Mouse (Mus musculus): ENCODE results near the gene Med7.

Gene Med7

GRCm38 (mm10) chr11:46430123-46430522 is 6.6 kb upstream of the Med7 start:
- DNase-seq = no peak

DNA sequence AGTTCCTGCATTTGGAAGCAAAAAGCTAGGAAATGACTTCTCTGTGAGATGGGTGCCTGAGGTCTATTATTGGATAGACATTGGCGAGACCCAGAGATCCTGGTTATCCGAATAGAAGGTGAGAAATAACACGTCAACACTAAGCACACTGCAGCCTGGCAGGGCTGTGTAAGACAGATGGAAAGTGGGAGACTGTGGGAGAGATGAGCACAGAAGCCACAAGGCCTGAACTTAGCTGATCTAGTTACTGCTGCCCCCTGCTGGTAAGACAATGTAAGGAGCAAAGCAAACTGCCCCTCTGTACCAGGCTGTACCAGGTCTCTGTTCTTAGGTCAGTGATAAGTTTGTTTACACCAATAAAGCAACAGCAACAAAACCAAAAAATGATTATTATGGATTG is 5.6 kb upstream of the Med7 start:
- peak; percentile 78 to 82 for DNase-seq

DNA sequence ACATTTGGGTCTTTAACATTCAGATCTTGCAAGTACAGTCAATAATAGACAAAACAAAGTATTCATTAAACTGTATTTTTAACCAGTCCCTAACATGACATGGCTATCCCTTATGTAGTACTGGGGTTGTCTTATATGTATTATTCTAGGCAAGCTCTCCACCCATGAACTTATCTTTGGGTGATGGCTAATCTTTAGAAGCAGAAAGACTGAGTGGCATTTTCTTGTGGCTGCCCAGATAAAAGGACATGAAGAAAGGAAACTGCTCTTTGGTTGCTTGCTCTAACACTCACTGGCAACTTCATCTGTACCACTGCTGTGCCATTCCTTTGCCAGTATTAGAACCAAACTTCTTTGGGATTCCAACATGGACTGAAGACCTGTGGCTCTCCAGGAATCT is 1.4 kb upstream of the Med7 start:
- no peak for DNase-seq

DNA sequence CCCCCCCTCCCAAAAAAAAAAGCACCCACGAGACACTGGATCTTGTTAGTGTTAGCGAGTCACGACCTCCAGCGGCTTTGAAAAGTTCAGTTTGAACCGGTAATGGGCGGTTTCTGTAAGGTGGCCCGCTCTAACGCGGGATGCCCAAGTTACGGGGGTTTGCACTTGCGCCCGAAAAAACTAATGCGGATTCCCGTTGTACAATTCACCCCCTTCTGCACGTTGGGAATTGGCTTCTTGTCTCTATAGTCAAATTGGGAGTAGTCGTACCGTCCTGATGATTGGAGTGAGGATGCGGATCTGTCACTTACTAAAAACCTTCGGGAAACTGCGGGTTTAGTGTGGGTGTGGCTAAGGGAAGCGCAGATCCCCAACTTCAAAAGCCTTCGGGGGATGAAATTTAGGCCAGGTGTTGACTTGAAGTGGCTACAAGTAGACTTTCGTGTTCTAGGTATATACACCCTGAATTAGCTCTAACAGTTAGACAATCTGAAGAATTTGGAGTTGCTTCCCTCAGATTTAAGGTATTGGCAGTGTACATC is 805 bp downstream of the Med7 start:
- peak in 1 of 2 experiments; percentile 8 for DNase-seq

DNA sequence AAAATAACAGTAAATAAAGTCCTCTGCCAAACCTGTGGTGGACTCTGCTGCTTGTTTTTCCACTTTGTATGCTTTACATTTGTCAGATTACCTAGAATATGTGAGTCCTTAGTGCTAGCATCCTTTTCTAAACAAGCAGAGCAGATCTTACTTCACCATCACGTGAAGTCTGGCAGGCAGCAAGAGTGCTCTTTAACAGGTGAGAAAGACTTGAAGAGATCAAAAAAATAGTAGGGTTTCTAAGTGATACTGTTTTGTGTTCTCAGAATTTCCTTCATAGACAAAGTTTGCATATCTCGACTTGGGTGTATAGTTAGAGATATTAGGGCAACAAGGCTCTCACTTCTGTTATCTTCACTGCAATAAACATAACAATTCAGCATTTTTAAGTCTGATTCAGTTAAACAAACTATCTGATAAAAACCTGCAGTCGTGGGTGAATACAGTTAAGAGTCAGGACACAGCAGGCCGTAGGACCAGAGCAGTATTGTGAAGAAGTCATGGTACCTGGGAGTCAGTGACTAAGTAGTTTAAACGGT is 2.3 kb downstream of the Med7 start:
- DNase-seq = no peak

DNA sequence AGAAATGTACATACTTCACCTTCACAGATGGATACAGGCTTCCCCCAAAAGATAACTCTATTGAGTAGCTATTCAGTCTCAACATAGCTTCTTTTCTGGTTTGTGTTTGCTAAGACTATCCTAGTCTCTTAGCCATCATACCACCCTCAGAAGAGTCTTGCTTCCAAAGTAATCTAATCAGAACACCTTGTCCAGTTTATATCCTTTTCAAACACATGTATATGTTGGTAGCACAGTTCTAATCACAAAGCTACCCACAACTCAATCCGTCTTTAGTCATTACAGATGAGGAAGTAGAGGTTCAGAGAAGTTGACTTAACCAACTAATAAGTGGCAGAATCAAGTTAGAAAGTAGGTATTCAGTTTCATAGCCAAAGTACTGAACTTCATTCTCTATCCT is 5.0 kb downstream of the Med7 start:
- DNase-seq = no peak

- DNase-seq = no peak
Observed at GRCm38 (mm10) chr11:46443152-46443551, 6.4 kb downstream of the Med7 start.

GRCm38 (mm10) chr11:46443979-46444378 is 7.3 kb downstream of the Med7 start:
- no peak for DNase-seq

DNA sequence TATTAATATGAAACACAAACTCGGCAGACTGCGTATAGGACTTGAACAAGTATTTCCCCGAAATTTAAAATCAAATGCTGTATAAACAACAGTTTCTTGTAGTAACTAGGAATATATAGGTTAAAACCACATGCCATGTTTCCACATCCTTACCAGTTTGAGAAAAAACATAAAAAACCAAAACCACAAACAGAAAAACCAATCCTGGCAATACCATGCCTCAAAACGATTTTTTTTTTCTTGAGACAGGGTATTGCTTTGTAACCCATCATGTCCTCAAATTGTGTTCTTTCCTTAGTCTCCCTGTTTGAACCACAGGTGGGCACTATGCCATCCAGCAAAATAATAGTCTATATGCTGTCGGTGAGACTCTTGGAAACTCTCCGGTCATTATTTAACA is 9.4 kb downstream of the Med7 start:
- no peak for DNase-seq

DNA sequence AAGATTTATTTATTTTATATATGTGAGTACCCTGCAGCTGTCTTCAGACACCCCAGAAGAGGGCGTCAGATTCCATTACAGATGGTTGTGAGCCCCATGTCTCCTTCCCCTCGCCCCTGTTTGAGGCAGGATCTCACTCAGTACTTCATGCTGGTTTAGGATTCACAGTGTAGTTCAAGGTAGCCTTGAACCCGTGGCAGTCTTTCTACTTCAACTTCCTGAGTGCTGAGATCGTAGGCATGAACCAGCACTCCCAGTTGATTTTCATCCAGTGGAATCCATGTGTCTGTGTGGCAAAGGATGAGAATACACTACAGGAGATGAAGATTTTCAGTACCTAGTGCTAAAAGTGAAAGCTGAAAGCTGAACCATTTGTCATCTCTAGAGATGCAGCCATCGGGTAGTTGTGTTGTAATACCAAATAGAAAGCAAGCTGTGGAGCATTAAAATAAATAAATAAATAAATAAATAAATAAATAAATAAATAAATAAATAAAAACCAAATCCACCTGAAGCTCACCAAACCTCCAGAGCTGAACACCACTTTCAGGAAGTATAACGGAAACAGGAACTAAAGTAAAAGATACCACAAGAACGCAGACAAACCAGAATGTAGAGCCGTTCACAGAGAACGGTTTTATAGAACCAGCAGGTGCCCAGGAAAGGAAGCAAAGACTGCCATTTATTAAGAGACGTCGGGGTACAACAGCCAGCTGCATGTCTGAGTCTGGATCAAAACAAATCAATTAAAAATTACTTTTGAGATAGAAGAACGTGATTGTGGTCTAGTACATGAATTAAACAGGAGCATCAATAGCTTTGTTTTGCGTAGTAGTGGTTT is 11.1 kb downstream of the Med7 start:
- no peak for DNase-seq

GRCm38 (mm10) chr11:46449461-46450080 is 12.8 kb downstream of the Med7 start:
- DNase-seq = no peak

GRCm38 (mm10) chr11:46454453-46455045 is 17.8 kb downstream of the Med7 start, which contains the start of gene Havcr2:
Gene Havcr2 (plus strand): TSS chr11:46454935.
- DNase-seq = no peak

DNA sequence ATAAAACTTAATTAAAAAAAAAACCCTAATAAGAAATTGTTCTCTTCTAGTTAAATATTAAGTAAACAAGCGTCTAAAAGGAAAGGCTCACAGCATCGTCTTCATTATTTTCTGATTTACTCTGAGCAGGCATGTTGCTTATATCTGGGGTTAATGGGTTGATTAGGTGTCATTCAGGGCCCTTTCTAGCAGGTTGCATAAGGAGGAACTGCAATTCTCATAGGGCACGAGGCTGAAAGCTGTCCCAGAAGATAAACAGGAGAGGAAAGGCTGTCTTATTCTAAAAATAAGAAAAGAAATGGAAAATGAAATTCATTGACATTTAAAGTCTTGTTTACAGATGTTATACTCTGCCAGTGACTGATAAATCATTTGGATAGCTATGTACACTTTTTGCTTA is 23.2 kb downstream of the Med7 start:
- DNase-seq = no peak

DNA sequence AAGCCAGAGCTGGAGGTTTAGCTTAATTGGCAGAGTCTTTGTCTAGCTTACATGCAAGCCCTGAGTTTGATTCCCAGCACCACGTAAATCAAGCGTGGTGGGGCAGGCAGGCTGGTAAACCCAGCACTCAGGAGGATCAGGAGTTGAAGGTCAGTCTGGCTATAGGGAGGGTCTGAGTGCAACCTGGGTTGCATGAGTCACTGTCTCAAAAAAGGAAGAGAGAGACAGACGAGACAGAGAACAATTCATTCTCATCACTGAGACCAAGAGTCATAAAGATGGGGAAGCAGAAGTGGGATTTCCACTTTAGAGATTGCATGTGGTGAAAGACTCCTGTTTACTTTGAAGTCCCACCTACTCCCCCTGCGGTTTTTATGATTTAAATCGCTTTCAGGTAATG is 24.6 kb downstream of the Med7 start:
- no peak for DNase-seq

DNA sequence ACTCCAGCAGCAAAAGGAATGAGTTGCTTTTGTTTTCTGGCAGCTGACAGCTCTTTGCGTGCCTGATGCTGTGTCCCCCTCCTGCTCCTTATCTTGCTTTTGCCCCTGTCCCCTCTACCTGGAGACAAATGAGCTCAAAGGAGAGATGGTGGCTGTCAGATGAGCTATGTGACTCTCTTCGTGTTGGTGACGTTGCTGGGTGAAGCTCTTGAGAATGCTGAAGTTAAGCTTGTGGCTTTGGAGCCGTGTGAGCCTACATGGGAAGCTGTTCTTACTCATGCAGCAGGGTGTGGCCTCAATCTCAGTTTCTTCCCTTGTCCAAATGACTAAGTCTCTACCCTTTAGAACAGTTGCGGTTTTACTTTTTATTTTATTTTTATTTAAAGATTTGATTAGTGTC is 25.2 kb downstream of the Med7 start:
- no peak for DNase-seq

DNA sequence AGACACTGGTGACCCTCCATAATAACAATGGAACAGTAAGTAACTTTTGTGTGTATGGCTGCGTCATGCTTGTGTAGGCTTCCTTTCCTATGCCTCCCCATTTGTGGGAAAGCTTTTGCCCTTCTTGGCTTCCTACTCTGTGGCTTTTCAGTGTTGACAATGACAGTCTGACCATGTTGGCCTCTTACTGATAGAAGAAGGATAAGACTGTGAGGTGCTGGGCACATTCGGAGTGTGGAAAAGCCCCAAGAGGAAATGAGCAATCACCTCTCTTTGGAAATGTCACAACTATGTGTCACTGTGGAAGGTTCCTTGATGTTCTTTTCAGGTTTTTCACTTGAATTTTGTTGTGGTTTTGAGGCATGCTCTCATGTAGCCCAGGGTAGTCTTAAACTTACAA is 30.2 kb downstream of the Med7 start:
- no peak for DNase-seq

GRCm38 (mm10) chr11:46474220-46474619 is 37.5 kb downstream of the Med7 start:
- no peak for DNase-seq

DNA sequence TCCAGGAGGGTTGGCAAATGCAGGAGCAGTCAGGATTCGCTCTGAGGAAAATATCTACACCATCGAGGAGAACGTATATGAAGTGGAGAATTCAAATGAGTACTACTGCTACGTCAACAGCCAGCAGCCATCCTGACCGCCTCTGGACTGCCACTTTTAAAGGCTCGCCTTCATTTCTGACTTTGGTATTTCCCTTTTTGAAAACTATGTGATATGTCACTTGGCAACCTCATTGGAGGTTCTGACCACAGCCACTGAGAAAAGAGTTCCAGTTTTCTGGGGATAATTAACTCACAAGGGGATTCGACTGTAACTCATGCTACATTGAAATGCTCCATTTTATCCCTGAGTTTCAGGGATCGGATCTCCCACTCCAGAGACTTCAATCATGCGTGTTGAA is 42.6 kb downstream of the Med7 start:
- DNase-seq = no peak

DNA sequence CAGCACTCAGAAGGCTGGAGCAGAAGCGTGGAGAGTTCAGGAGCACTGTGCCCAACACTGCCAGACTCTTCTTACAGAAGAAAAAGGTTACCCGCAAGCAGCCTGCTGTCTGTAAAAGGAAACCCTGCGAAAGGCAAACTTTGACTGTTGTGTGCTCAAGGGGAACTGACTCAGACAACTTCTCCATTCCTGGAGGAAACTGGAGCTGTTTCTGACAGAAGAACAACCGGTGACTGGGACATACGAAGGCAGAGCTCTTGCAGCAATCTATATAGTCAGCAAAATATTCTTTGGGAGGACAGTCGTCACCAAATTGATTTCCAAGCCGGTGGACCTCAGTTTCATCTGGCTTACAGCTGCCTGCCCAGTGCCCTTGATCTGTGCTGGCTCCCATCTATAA is 43.8 kb downstream of the Med7 start:
- DNase-seq = no peak

GRCm38 (mm10) chr11:46488231-46488630 is 51.5 kb downstream of the Med7 start:
- no peak for DNase-seq

DNA sequence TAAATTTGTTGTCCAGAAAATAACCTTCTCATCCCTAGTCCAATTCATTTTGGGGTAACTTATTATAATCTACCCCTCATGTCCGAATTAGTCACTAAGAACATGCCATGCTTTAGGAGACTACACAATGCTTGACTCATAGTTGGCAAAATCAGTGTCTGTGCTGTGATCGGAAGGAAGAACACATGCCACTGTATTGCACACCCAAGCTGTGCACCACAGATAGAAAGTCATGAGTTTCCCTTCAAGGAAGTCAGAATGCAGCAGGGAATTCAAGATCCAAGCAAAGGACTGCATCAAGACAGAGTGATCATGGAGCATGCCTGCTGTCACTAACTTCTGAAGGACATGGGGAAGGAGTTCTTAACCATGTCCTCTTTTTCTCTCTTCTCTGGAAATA is 51.9 kb downstream of the Med7 start:
- no peak for DNase-seq

Measured in cerebellum, postnatal 36 days (tissue).